Mouse (Mus musculus): ENCODE data around the gene Gm8994. TPM values are rescaled to one million over a fixed set of nuclear protein-coding genes. Genes with fewer than 3 reads are reported as not detected.
A peak's percentile ranks its signal among the peaks of the same experiment; 100 is the strongest.

Gm8994 gene
- polyA plus RNA-seq, 1 experiment from 2014 or later: not detected

DNA sequence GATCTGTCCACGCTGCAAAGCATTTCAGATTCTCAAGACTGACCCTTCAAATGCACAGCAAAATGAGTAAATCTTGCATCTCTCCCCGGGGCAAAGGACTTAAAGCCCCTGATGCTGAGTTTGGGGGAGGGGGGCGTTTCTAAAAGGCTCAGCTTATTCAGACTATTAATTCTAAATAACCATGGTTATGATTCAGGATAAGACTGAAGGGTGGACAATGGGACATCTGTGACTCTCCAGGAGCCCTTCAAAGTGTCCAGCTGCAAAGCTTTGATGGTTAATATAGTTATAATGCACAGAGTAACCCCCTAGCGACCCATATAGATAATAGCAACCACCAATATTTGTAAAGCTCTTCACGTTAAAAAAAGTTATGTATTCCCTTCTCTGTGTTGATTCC, 19.7 kb downstream of the Gm8994 start:
- Histone ChIP-seq H3K27ac (ENCODE audit: low read depth, low read length) (no peak overlapping the region), H3K9me3 (ENCODE audit: control insufficient read depth, low read length) (no peaks in the 10 kb centered on the region), H3K4me2 (ENCODE audit: low read depth, low read length) (no peak overlapping the region), H3K4me3 (ENCODE audit: low read depth, low read length) (no peak overlapping the region), H3K36me3 (ENCODE audit: control insufficient read depth, insufficient read depth, low read length) (no peaks in the 10 kb centered on the region), H3K27me3 (ENCODE audit: control insufficient read depth, insufficient read depth, low read length) (no peaks in the 10 kb centered on the region), H3K9ac (replicated peaks; ENCODE audit: low read depth, low read length) (no peak overlapping the region), H3K4me1 (ENCODE audit: control insufficient read depth, insufficient read depth, low read length) (no peaks in the 10 kb centered on the region)
- ATAC-seq (ENCODE audit: low read depth): no peak
- WGBS: 34% methylated on average over 5 of the region's 5 CpGs

DNA sequence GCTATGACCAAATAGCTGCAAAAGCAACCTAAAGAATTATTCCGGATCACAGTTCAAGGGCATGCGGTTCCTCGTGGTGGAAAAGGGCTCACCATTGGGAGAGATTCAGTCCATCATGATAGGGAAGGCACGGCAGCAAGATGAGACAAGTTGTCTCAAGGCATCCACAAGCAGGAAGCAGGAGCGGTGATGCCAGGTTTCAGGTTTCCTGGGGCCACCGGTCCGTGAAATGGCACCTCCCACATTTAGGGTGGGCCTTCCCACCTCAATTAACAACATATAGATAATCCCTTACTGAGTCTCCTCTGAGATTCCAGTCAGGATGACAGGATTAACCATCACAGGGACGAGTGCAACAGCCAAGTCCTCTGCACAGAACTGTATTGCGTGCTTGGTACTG, 20.3 kb downstream of the Gm8994 start:
- no peak for ATAC-seq (ENCODE audit: low read depth)
- Histone ChIP-seq H3K9ac (replicated peaks; ENCODE audit: low read depth, low read length) (no peak overlapping the region), H3K27me3 (ENCODE audit: control insufficient read depth, insufficient read depth, low read length) (no peaks in the 10 kb centered on the region), H3K27ac (ENCODE audit: low read depth, low read length) (no peak overlapping the region), H3K4me3 (ENCODE audit: low read depth, low read length) (no peak overlapping the region), H3K9me3 (ENCODE audit: control insufficient read depth, low read length) (no peaks in the 10 kb centered on the region), H3K4me2 (ENCODE audit: low read depth, low read length) (no peak overlapping the region), H3K36me3 (ENCODE audit: control insufficient read depth, insufficient read depth, low read length) (no peaks in the 10 kb centered on the region), H3K4me1 (ENCODE audit: control insufficient read depth, insufficient read depth, low read length) (no peaks in the 10 kb centered on the region)
- WGBS: 65% methylated on average over 9 of the region's 9 CpGs

- 37% methylated on average over 11 of the region's 11 CpGs for WGBS
- Histone ChIP-seq H3K4me1 (ENCODE audit: control insufficient read depth, insufficient read depth, low read length) (no peaks in the 10 kb centered on the region), H3K9ac (replicated peaks; ENCODE audit: low read depth, low read length) (no peak overlapping the region)
These were observed 26.3 kb downstream of the Gm8994 start for GRCm38 (mm10) chr6:136353399-136354184.

DNA sequence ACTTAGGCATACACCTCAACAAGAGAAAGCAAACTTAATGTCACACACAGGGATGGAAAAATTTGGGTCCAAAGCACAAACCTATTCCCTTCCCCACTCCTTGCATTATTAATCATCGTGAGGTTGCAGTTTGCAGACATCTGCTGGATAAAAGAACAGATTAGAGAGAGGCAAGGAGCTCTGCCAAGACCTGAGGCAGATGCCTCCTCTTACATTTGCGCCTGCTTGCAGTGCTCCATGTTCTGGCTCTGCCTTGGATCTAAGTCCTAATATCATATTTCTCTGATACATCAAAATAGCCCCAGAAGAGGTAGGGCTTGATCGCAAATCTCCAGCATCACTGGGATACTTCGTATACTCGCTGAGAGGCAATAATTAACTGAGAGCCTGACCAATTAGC, 31.1 kb downstream of the Gm8994 start:
- 82% methylated on average over 5 of the region's 5 CpGs for WGBS
- no peaks in the 10 kb centered on the region for H3K9me3 ChIP-seq (ENCODE audit: control insufficient read depth, low read length)
- H3K4me1 ChIP-seq (ENCODE audit: control insufficient read depth, insufficient read depth, low read length): no peaks in the 10 kb centered on the region
- H3K4me2 ChIP-seq (ENCODE audit: low read depth, low read length): no peak overlapping the region
- H3K9ac ChIP-seq (replicated peaks; ENCODE audit: low read depth, low read length): no peak overlapping the region
- no peaks in the 10 kb centered on the region for H3K27me3 ChIP-seq (ENCODE audit: control insufficient read depth, insufficient read depth, low read length)
- no peak overlapping the region for H3K4me3 ChIP-seq (ENCODE audit: low read depth, low read length)
- no peak overlapping the region for H3K27ac ChIP-seq (ENCODE audit: low read depth, low read length)
- no peaks in the 10 kb centered on the region for H3K36me3 ChIP-seq (ENCODE audit: control insufficient read depth, insufficient read depth, low read length)
- no peak for ATAC-seq (ENCODE audit: low read depth)

More at GRCm38 (mm10) chr6:136353399-136354184, 26.3 kb downstream of the Gm8994 start:
- Histone ChIP-seq H3K27me3 (ENCODE audit: control insufficient read depth, insufficient read depth, low read length) (no peaks in the 10 kb centered on the region), H3K9me3 (ENCODE audit: control insufficient read depth, low read length) (no peaks in the 10 kb centered on the region), H3K36me3 (ENCODE audit: control insufficient read depth, insufficient read depth, low read length) (no peaks in the 10 kb centered on the region), H3K27ac (ENCODE audit: low read depth, low read length) (no peak overlapping the region), H3K4me3 (ENCODE audit: low read depth, low read length) (no peak overlapping the region), H3K4me2 (ENCODE audit: low read depth, low read length) (no peak overlapping the region)
- peak; percentile 75; the same call in 1 of the 2 replicates for ATAC-seq (ENCODE audit: low read depth)

- 90% methylated on average over 8 of the region's 8 CpGs for WGBS
- Histone ChIP-seq H3K4me1 (ENCODE audit: control insufficient read depth, insufficient read depth, low read length) (no peaks in the 10 kb centered on the region), H3K4me2 (ENCODE audit: low read depth, low read length) (no peak overlapping the region), H3K27me3 (ENCODE audit: control insufficient read depth, insufficient read depth, low read length) (no peaks in the 10 kb centered on the region), H3K4me3 (ENCODE audit: low read depth, low read length) (no peak overlapping the region), H3K9me3 (ENCODE audit: control insufficient read depth, low read length) (no peaks in the 10 kb centered on the region), H3K9ac (replicated peaks; ENCODE audit: low read depth, low read length) (no peak overlapping the region), H3K36me3 (ENCODE audit: control insufficient read depth, insufficient read depth, low read length) (no peaks in the 10 kb centered on the region), H3K27ac (ENCODE audit: low read depth, low read length) (no peak overlapping the region)
- ATAC-seq (ENCODE audit: low read depth): no peak
These were observed 36.0 kb downstream of the Gm8994 start for GRCm38 (mm10) chr6:136363313-136363712.

- WGBS: 78% methylated on average over 4 of the region's 4 CpGs
- Histone ChIP-seq H3K27me3 (ENCODE audit: control insufficient read depth, insufficient read depth, low read length) (no peaks in the 10 kb centered on the region), H3K4me3 (ENCODE audit: low read depth, low read length) (no peak overlapping the region), H3K9ac (replicated peaks; ENCODE audit: low read depth, low read length) (no peak overlapping the region), H3K36me3 (ENCODE audit: control insufficient read depth, insufficient read depth, low read length) (no peaks in the 10 kb centered on the region), H3K27ac (ENCODE audit: low read depth, low read length) (no peak overlapping the region), H3K4me2 (ENCODE audit: low read depth, low read length) (no peak overlapping the region), H3K4me1 (ENCODE audit: control insufficient read depth, insufficient read depth, low read length) (no peaks in the 10 kb centered on the region), H3K9me3 (ENCODE audit: control insufficient read depth, low read length) (no peaks in the 10 kb centered on the region)
- ATAC-seq (ENCODE audit: low read depth): no peak
These were observed 36.7 kb downstream of the Gm8994 start for GRCm38 (mm10) chr6:136364008-136364407.

DNA sequence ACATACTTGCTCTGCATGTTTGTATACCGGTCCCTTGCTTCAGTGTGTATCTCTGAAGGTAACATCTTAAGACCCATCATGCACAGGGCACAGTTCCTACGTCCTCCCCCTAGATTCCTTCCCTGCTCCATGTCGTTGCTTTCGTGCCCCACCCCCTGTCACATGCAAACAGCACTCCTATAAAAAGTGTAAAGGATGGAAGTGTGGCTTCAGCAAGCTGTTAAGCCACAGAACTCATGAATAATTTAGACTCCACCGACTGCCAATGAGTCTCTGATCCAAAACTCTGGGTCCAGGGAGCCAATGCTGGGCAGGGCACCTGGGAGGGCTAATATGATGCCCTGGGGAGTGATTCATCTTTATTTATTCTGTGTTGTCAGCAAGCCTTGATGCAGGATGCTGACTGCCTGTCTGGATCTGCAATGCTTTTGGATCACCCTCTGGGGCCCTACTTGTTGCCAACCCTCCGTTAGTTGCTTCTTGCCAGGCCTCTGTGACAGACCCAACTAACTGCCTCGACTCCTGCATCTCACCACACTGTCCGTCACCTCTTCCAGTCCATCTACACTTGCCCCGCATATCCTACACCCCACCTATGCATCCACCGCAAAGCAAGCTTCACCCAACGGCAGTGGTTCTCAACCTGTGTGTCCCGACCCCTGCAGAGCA, 37.2 kb downstream of the Gm8994 start:
- H3K9ac ChIP-seq (replicated peaks; ENCODE audit: low read depth, low read length): no peak overlapping the region
- no peaks in the 10 kb centered on the region for H3K36me3 ChIP-seq (ENCODE audit: control insufficient read depth, insufficient read depth, low read length)
- peak; percentile 61; the same call in 1 of the 2 replicates for ATAC-seq (ENCODE audit: low read depth)
- H3K4me1 ChIP-seq (ENCODE audit: control insufficient read depth, insufficient read depth, low read length): no peaks in the 10 kb centered on the region
- H3K4me3 ChIP-seq (ENCODE audit: low read depth, low read length): no peak overlapping the region
- 74% methylated on average over 12 of the region's 12 CpGs for WGBS
- no peak overlapping the region for H3K4me2 ChIP-seq (ENCODE audit: low read depth, low read length)
- no peaks in the 10 kb centered on the region for H3K27me3 ChIP-seq (ENCODE audit: control insufficient read depth, insufficient read depth, low read length)
- H3K27ac ChIP-seq (ENCODE audit: low read depth, low read length): no peak overlapping the region
- no peaks in the 10 kb centered on the region for H3K9me3 ChIP-seq (ENCODE audit: control insufficient read depth, low read length)

DNA sequence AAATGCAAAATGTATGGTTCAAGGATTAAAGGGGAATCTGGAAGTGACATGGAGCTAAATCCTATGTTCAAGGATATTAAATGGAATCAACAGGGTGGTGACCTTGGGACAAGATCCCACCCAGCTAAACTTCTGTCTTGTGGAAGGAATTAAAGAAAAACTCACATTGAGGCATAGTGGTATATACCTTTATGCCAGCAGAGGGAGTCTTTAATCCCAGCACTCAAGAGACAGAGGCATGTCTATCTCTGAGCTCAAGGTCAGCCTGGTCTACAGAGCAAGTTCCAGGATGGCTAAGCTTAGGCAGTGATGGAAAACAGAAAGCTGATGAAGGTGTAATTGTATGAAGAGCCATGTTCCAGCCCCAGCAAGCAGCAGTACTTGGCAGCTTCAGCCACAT, 48.8 kb downstream of the Gm8994 start:
- no peak for ATAC-seq (ENCODE audit: low read depth)
- no peaks in the 10 kb centered on the region for H3K27me3 ChIP-seq (ENCODE audit: control insufficient read depth, insufficient read depth, low read length)
- H3K4me3 ChIP-seq (ENCODE audit: low read depth, low read length): no peak overlapping the region
- no peaks in the 10 kb centered on the region for H3K36me3 ChIP-seq (ENCODE audit: control insufficient read depth, insufficient read depth, low read length)
- H3K9ac ChIP-seq (replicated peaks; ENCODE audit: low read depth, low read length): no peak overlapping the region
- H3K4me2 ChIP-seq (ENCODE audit: low read depth, low read length): no peak overlapping the region
- no peaks in the 10 kb centered on the region for H3K9me3 ChIP-seq (ENCODE audit: control insufficient read depth, low read length)
- no peaks in the 10 kb centered on the region for H3K4me1 ChIP-seq (ENCODE audit: control insufficient read depth, insufficient read depth, low read length)
- no peak overlapping the region for H3K27ac ChIP-seq (ENCODE audit: low read depth, low read length)
